Mouse (Mus musculus) adipocyte (in vitro differentiated cells): ENCODE measurements around the gene Olfr1065.
"Not testable (repeated sequence)": the region's sequence is repeated elsewhere in the genome, so short reads cannot be mapped to it uniquely, and the experiment has no call there.

Source experiments
- DNase-seq: peaks from one replicate; pipeline ENCODE4 v3.0.0-alpha.2; 2016; ENCODE audit warnings: low spot score

Gene Olfr1065

GRCm38 (mm10) chr2:86450491-86450890 is at the start of gene Olfr1065:
TSS of gene Olfr1065 (minus strand) at chr2:86450591.
- DNase-seq, result not testable (repeated sequence)

DNA sequence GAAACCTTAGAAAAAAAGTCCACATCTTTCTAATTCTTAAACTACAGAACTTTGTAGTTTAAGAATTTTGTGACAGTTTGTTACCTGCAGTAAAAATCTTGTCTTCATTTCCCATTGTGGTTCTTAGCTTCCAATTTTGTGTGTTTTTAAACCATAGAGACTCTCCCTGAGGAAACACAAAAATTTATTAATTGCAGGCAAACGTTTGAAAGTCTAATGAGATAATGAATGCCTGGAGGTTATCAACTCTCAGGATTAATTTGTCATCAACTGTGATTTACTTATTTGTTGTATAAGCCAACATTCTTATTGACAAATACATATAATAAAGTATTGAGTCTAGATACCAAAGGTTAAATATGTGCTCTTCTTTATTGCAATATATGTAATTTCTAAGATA is 36.9 kb upstream of the Olfr1065 start, which contains the start of gene Olfr228:
Gene Olfr228, minus strand, starts transcription at position 101 of the 400 bp plus-strand sequence.
- no peak for DNase-seq

DNA sequence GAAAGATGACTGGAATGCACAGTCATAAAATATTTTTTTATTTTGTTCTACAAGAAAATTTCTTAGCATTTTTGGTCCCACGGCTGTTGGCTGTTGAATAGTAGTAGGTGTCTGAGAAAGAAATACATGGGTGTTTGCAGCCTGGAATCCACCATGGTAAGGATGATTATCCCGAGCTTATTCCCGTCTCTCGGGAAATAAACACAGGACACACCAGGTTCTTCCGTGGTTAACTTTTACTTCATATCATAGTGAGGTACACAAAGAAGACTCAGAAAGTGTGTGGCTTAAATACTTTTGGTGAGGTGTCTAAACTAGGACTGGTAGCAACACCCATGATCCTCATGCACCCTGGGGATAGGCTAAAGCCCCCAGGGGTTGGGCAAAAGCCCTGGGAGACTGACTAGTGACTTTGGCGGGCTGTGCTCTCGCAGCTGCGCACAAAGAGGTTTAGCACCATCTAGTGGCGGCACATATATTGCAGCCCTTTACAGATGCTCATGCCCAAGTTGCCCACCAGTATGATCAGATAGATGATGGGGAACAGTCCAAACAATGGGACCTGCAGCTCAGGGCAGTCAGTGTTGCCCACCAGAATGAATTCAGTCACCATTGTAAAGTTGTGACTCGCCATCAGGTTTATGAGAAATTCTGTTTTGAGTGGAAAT is 14.2 kb upstream of the Olfr1065 start:
- DNase-seq, result no peak

DNA sequence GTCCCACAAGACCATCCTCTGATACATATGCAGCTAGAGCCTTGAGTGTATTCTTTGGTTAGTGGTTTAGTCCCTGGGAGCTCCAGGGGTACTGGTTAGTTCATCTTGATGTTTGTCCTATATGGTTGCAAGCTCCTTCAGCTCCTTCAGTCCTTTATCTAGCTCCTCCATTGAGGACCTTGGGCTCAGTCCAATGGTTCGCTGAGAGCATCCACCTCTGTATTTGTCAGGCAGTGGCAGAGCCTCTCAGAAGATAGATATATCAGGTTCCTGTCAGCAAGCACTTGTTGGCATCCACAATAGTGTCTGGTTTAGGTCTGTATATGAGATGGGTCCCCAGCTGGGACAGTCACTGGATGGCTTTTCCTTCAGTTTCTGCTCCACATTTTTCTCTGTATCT is 10.0 kb upstream of the Olfr1065 start:
- DNase-seq, result no peak

- DNase-seq, result no peak
Observed at GRCm38 (mm10) chr2:86456169-86456568, 5.8 kb upstream of the Olfr1065 start, which contains the start of gene Olfr1066. TSS of gene Olfr1066 (minus strand) at chr2:86456269.

GRCm38 (mm10) chr2:86442101-86442500 is 8.3 kb downstream of the Olfr1065 start:
- DNase-seq, result not testable (repeated sequence)

- not testable (repeated sequence) for DNase-seq
Observed at GRCm38 (mm10) chr2:86428511-86428910, 21.9 kb downstream of the Olfr1065 start.

DNA sequence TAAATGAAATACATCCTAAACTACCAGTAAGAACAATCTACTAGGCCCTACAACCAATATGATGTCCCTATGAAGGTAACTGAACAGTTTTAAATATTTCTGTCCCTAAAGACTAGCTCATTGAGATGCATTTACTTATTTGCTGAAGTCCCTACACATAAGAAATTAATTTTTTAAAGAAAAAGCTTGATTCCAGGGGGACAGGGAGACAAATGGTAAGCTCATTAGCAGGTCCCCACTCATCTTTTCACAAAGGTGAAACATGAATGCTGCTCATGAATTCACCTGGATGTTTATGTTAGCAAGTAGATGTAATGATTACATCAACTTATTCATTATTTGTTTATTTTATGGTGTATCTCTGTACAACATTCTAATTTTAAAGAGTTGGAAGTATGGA is 23.7 kb downstream of the Olfr1065 start, which contains the start of gene Olfr1062:
Gene Olfr1062, minus strand, starts transcription at position 101 of the 400 bp plus-strand sequence.
- not testable (repeated sequence) for DNase-seq

DNA sequence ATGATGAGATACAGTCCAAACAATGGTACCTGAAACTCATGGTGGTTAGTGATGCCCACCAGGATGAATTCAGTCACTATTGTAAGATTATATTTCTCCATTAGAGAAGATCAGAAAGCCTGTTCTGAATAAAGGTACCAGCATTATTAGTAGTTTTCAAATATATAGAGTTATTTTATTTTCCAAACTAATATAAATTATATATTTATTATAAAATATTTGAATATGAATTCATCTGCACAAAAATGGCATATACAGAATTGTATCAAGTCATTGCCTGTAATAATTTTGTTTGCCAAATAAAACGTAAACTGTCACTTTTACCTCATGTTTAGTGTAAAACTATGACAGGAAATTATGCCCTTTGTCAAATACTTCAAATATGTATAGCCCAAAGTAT is 36.4 kb downstream of the Olfr1065 start, which contains the start of gene Olfr1061:
Gene Olfr1061, minus strand, starts transcription at position 101 of the 400 bp plus-strand sequence.
- DNase-seq, result no peak

- DNase-seq, result no peak
Observed at GRCm38 (mm10) chr2:86395114-86395513, 55.3 kb downstream of the Olfr1065 start.
